Comparison of ENCODE assay signal across 8 mouse cellular contexts in genomic region chrX:71050677-71051311, GRCm38 (mm10). TPM values are rescaled to one million over a fixed set of nuclear protein-coding genes. Genes with fewer than 3 reads are reported as not detected.
DNase-seq lines count a peak whose midpoint lies in the region; ATAC-seq and TF ChIP-seq lines count a peak whose summit lies in the region.

No protein-coding gene starts in this region.

- ATAC-seq in embryonic facial prominence, embryonic 13.5 days (ENCODE audit: insufficient number of reproducible peaks, insufficient read depth, low FRiP score, low TSS enrichment, low read depth), result 0 out of 2 replicates have a peak, but pooled peaks have one; percentile 34
- no peak for ATAC-seq in heart, embryonic 16.5 days (replicated peaks; ENCODE audit: extremely low read depth, insufficient read depth, low FRiP score)
- ATAC-seq in midbrain, embryonic 11.5 days (ENCODE audit: low FRiP score), result peak; percentile 7; the same call in 1 of the 2 replicates

- no peaks in the 10 kb centered on the region for H3K36me3 ChIP-seq in testis, adult 2 months (ENCODE audit: control insufficient read depth, insufficient read depth, low read length)
- no peaks in the 10 kb centered on the region for H3K36me3 ChIP-seq in embryonic facial prominence, embryonic 13.5 days
- H3K36me3 ChIP-seq in heart, embryonic 16.5 days (ENCODE audit: control insufficient read depth, insufficient read depth), result no peaks in the 10 kb centered on the region
- H3K36me3 ChIP-seq in midbrain, embryonic 11.5 days (ENCODE audit: control insufficient read depth, insufficient read depth, low read length), result no peaks in the 10 kb centered on the region

- DNase-seq in testis, postnatal 14 days (ENCODE audit: low spot score), result no peak
- DNase-seq in layer of hippocampus, postnatal 10 days (ENCODE audit: low spot score in 2 of 2), result peak; percentile 38 to 60
- peak; percentile 91 for DNase-seq in midbrain, embryonic 11.5 days (ENCODE audit: low spot score, missing footprints)
- DNase-seq in testis, postnatal 10 days (ENCODE audit: low spot score), result peak; percentile 40
- no peak for DNase-seq in ovary, adult 18-20 months (ENCODE audit: low spot score)

- no peak for TF ChIP-seq CTCF in testis, adult 2 months (IDR thresholded peaks at IDR 0.05; ENCODE audit: control insufficient read depth, insufficient read depth, insufficient replicate concordance, low read depth, low read length)

- peak overlapping the region; percentile 81 for H3K27ac ChIP-seq in testis, adult 2 months (ENCODE audit: control insufficient read depth, insufficient read depth, low read depth, low read length)
- H3K27ac ChIP-seq in embryonic facial prominence, embryonic 13.5 days, result 0 out of 2 replicates have a peak overlapping the region, but pooled peaks have one; percentile 22
- H3K27ac ChIP-seq in heart, embryonic 16.5 days (ENCODE audit: low read length), result peak overlapping the region; percentile 45
- H3K27ac ChIP-seq in midbrain, embryonic 11.5 days (ENCODE audit: low read depth, low read length), result peak overlapping the region; percentile 79

- 31% methylated on average over 26 of the region's 26 CpGs for WGBS in embryonic facial prominence, embryonic 13.5 days
- 11% methylated on average over 26 of the region's 26 CpGs for WGBS in heart, embryonic 16.5 days
- 15% methylated on average over 26 of the region's 26 CpGs for whole genome bisulfite sequencing in midbrain, embryonic 11.5 days

- no peak for TF ChIP-seq POLR2A in testis, adult 2 months (IDR thresholded peaks at IDR 0.05; ENCODE audit: control insufficient read depth, low read depth, low read length)

- peak overlapping the region; percentile 76 for H3K4me3 ChIP-seq in testis, adult 2 months (ENCODE audit: control insufficient read depth, low read depth, low read length)
- H3K4me3 ChIP-seq in embryonic facial prominence, embryonic 13.5 days, result peak overlapping the region; percentile 49
- peak overlapping the region; percentile 57 for H3K4me3 ChIP-seq in heart, embryonic 16.5 days (ENCODE audit: low read length)
- peak overlapping the region; percentile 44 for H3K4me3 ChIP-seq in midbrain, embryonic 11.5 days (ENCODE audit: low read depth, low read length)

- no peaks in the 10 kb centered on the region for H3K9me3 ChIP-seq in embryonic facial prominence, embryonic 13.5 days
- H3K9me3 ChIP-seq in heart, embryonic 16.5 days (replicated peaks; ENCODE audit: control insufficient read depth, low read length), result no peaks in the 10 kb centered on the region
- H3K9me3 ChIP-seq in midbrain, embryonic 11.5 days (ENCODE audit: control insufficient read depth, low read length), result no peaks in the 10 kb centered on the region

- peak overlapping the region; percentile 69 for H3K4me2 ChIP-seq in embryonic facial prominence, embryonic 13.5 days
- peak overlapping the region; percentile 72 for H3K4me2 ChIP-seq in heart, embryonic 16.5 days (ENCODE audit: low read depth, low read length)
- peak overlapping the region; percentile 60 for H3K4me2 ChIP-seq in midbrain, embryonic 11.5 days

- peak overlapping the region; percentile 61 for H3K9ac ChIP-seq in embryonic facial prominence, embryonic 13.5 days
- H3K9ac ChIP-seq in heart, embryonic 16.5 days (ENCODE audit: low read length), result peak overlapping the region; percentile 70
- H3K9ac ChIP-seq in midbrain, embryonic 11.5 days (ENCODE audit: low read length), result peak overlapping the region; percentile 68

- peaks cover 17% of the 10 kb centered on the region for H3K4me1 ChIP-seq in testis, adult 2 months (ENCODE audit: control insufficient read depth, insufficient read depth, low read length)
- no peaks in the 10 kb centered on the region for H3K4me1 ChIP-seq in embryonic facial prominence, embryonic 13.5 days
- peaks cover 5% of the 10 kb centered on the region for H3K4me1 ChIP-seq in heart, embryonic 16.5 days (ENCODE audit: control insufficient read depth, insufficient read depth, low read length)
- no peaks in the 10 kb centered on the region for H3K4me1 ChIP-seq in midbrain, embryonic 11.5 days (ENCODE audit: control insufficient read depth, insufficient read depth, low read length)

- no peaks in the 10 kb centered on the region for H3K27me3 ChIP-seq in testis, adult 2 months (ENCODE audit: control insufficient read depth, insufficient read depth, low read length)
- H3K27me3 ChIP-seq in embryonic facial prominence, embryonic 13.5 days, result peaks cover 73% of the 10 kb centered on the region
- H3K27me3 ChIP-seq in heart, embryonic 16.5 days (ENCODE audit: control insufficient read depth, insufficient read depth, low read length), result peaks cover 2% of the 10 kb centered on the region
- peaks cover 2% of the 10 kb centered on the region; the same call in 1 of the 2 replicates for H3K27me3 ChIP-seq in midbrain, embryonic 11.5 days (ENCODE audit: control insufficient read depth, insufficient read depth, low read length)

RNA-seq across cellular contexts. Expression of gene Mamld1, which starts 0.7 kb away (rescaled TPM):
- polyA plus RNA-seq in testis, adult 2 months (2012; rRNA removed), result 3.4 and 4.2 TPM in 2 replicates
- polyA plus RNA-seq in embryonic facial prominence, embryonic 13.5 days (2015; fragmentation: Nextera tagmentation; extraction: Ambion mirVana), result 1.5 TPM in 2 replicates
- polyA plus RNA-seq in heart, embryonic 16.5 days (2015; fragmentation: Nextera tagmentation; extraction: Ambion mirVana), result 3.7 and 4.2 TPM in 2 replicates
- 10 to 100 TPM; 10.6 to 12.5 TPM for total RNA-seq in layer of hippocampus, postnatal 10 days (2021)
- polyA plus RNA-seq in midbrain, embryonic 11.5 days (2014; fragmentation: Nextera tagmentation; extraction: Ambion mirVana), result 8.3 and 8.6 TPM in 2 replicates

Comparison
In these comparisons a context has a peak if more than half of its experiments do, and no peak if none do; other contexts are left out.
1. DNase-seq: peak in layer of hippocampus, postnatal 10 days (2 of 2), midbrain, embryonic 11.5 days (single experiment) and testis, postnatal 10 days (single experiment); none in testis, postnatal 14 days (single experiment) and ovary, adult 18-20 months (single experiment).
2. H3K27ac ChIP-seq: peak in every context shown above with its lines; median percentile 81 in testis, adult 2 months; 79 in midbrain, embryonic 11.5 days; 45 in heart, embryonic 16.5 days; 22 in embryonic facial prominence, embryonic 13.5 days.
3. Peak in every context shown above with its lines, with median percentiles within 50 percentile points of each other: H3K4me3 ChIP-seq, H3K4me2 ChIP-seq and H3K9ac ChIP-seq.